Mouse (Mus musculus) mouse trophoblast stem cell (cell line): Measurements from ENCODE around the gene Entpd3.

ENCODE experiments used
- in situ Hi-C, 2 experiments: fragments of 300-500 bp; cut with MseI, MboI; formaldehyde crosslinking; loops; 2 replicates in 1 of 2; 3 replicates in 1 of 2; pipeline ENCODE4 v1.15.1; 2025

Entpd3 gene

GRCm38 (mm10) chr9:120539662-120540251, at the start of gene Entpd3:
Entpd3 (plus strand) TSS chr9:120539818.
- in situ Hi-C loops = no loop called here

DNA sequence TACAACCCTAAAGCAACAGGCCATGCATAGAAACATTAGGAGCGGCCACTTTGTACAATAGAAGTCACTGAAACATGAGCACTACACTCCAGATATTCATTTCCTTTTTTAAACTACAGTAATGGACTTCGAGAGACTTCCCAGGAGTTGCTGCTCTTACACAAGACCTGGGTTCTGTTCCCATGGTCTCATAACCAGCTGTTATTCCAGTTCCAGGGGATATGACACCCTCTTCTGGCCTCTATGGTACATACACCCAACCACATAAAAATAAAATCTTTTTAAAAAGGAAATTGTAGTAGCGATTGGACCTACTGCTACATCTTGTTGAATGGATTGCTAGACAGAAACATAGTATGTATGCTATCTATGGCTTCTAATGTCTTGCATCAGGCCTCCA, 48.1 kb upstream of the Entpd3 start:
- in situ Hi-C loops = loop anchor here in 1 of 2 experiments (5.0 kb wide), 1 partner anchor 54 kb away; no protein-coding TSS in a partner anchor

- in situ Hi-C loops = loop anchor here in 1 of 2 experiments (5.0 kb wide), 1 partner anchor 55 kb away; no protein-coding TSS in a partner anchor
Observed at GRCm38 (mm10) chr9:120492010-120492399, 47.6 kb upstream of the Entpd3 start, which contains the start of gene Eif1b. Eif1b (plus strand) TSS chr9:120492232.

DNA sequence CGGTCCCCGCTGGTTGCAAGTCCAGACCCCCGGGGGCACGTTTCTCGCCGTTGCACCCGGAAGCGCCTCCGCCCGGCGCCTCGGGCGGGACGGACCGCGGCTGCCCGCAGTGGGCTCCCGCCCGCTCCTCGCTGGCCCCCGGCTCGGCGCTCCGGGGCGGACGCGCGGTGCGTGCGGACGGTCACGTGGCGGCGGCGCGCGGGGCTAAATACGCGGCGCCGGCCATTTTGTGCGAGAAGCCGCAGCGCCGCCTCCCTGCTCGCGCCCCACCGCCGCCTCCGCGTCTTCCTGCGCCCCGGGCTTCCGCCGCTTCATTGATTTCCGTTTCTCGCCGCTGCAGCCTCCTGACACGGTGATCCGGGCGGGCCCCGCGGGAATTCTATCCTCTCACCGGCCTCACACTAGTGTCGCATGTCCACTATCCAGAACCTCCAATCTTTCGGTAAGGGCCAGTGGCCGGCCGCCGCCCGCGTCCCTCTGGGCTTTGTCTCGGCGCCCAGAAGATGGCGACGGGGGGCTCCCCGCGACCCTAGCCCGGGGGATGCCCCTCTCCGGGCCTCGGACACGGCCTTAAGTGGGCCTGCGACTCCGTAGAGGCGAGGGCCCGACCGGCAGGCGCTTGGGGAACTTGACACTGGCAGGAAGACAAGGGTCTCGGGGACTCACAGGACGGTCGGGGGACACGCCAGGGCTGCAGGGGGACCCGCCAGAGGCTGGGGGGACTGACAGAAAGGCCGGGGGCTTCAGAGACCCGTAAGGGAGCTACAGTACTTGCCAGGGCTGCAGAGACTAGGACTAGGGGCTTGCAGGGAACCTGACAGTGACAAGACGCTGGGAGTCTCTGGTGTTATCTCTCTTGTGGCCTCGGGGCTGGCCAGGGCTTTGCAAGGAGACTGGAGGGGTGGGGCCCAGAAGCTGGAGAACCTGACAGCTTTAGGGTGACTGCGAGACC, 46.9 kb upstream of the Entpd3 start:
- in situ Hi-C loops = loop anchor here in 1 of 2 experiments (5.0 kb wide), 1 partner anchor 55 kb away; no protein-coding TSS in a partner anchor

DNA sequence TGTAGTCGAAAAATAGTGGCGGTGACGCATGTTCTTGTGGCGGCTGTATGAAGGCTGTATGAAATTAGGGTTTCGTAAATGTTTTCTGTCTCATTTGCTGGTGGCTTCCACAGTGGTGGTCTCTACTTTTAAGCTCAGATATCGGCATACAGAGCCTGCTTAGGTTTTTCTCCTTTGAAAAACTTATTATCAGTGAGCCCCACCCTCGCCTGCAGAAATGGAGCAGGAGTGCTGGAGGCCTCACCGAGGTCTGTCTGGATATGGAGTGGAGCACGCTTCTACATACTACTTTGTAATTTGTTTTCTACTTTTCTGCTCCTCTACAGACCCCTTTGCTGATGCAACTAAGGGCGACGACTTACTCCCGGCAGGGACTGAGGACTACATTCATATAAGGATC, 45.8 kb upstream of the Entpd3 start:
- in situ Hi-C loops = loop anchor here in 1 of 2 experiments (5.0 kb wide), 1 partner anchor 56 kb away; no protein-coding TSS in a partner anchor

DNA sequence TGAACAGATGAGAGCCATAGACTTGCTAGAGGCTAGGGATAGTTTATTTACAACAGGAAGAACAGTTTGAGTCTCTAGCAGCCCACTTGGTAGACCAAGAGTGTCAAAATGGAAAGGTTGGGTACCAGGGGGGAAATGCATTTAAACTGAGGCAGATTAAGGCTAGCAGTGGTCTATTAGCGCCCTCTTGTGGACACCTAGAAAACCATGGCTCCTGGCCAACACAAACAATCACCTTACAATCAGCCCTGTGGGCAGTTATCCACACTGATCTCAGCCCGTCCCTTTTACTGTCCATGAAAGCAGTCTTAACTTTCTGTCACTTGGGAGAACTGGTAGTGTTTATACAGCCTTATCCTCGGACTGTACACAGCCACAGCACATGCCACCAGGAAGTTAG, 42.9 kb upstream of the Entpd3 start:
- in situ Hi-C loops = loop anchor here in 1 of 2 experiments (5.0 kb wide), 1 partner anchor 64 kb away; no protein-coding TSS in a partner anchor

- in situ Hi-C loops = loop anchor here in 1 of 2 experiments (5.0 kb wide), 1 partner anchor 66 kb away; no protein-coding TSS in a partner anchor
Observed at GRCm38 (mm10) chr9:120497983-120498382, 41.6 kb upstream of the Entpd3 start.

- in situ Hi-C loops = loop anchor here (5.0 kb wide), 3 partner anchors 66 to 91 kb away; partner anchors contain the start of gene Rpl14 (in 1 of the 2)
Observed at GRCm38 (mm10) chr9:120501191-120501902, 38.3 kb upstream of the Entpd3 start.

DNA sequence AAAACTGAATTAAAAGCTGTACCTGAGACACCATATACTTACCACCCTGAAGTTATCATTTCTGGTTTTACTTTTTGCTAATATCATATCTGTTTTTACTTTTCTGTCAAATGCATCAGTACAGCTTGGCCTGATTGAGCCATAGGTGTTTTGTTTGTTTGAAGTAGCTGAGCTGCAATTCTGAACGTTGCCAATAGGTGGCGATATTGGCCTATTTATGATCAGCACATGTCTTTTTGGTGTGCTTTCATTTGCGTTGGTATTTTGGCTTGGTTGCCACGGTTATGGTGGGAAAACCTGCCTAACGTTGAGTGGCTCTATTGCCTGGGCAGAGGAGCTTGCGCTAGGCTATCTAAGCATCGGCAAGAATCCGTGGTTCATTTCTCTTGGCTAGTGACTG, 37.6 kb upstream of the Entpd3 start:
- in situ Hi-C loops = loop anchor here (5.0 kb wide), 3 partner anchors 65 to 90 kb away; partner anchors contain the start of gene Rpl14 (in 1 of the 2)

- in situ Hi-C loops = loop anchor here (5.0 kb wide), 3 partner anchors 63 to 88 kb away; partner anchors contain the start of gene Rpl14 (in 1 of the 2)
Observed at GRCm38 (mm10) chr9:120504423-120504822, 35.2 kb upstream of the Entpd3 start.

GRCm38 (mm10) chr9:120511781-120512180, 27.8 kb upstream of the Entpd3 start:
- in situ Hi-C loops = no loop called here

- in situ Hi-C loops = no loop called here
Observed at GRCm38 (mm10) chr9:120516720-120517119, 22.9 kb upstream of the Entpd3 start.

GRCm38 (mm10) chr9:120518946-120519345, 20.7 kb upstream of the Entpd3 start:
- in situ Hi-C loops = no loop called here

GRCm38 (mm10) chr9:120519469-120520125, 20.0 kb upstream of the Entpd3 start:
- in situ Hi-C loops = no loop called here

DNA sequence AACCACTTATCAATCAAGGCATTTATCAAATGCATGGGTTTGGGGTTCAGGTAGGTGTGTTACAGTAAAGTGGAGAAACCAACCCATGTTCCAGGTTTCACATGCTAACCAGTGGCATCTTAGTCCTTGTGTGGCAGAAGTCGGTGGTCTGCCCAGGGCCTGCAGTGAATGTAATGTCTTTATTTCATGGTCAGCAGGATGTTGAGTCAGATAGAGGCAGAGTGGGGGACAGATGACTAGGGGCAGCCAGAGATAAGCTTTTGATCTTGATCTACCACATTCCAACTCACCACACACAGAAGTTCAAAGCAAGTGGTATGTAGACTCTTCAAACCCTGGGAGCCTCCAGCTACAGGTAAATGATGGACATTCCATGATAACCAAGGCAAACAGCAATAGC, 18.5 kb upstream of the Entpd3 start:
- in situ Hi-C loops = no loop called here

DNA sequence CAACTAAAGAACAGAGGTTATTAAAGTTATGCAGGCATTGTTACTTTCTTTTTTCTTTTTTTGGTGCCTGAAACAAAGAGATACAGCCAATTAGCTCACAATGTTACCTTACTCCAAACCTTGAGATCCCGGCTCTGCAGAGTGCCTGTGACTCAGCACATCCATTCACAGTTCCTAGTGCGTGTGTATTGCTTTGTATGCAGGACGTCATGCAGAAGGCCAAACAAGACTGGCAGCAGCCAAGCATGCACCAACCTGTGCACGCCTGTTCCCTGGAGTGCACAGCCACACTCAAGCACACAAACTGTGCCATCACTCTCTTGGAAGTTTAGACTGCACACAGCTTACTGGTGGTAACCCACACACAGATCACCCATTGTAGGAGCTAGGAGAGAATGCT, 12.3 kb upstream of the Entpd3 start:
- in situ Hi-C loops = no loop called here

DNA sequence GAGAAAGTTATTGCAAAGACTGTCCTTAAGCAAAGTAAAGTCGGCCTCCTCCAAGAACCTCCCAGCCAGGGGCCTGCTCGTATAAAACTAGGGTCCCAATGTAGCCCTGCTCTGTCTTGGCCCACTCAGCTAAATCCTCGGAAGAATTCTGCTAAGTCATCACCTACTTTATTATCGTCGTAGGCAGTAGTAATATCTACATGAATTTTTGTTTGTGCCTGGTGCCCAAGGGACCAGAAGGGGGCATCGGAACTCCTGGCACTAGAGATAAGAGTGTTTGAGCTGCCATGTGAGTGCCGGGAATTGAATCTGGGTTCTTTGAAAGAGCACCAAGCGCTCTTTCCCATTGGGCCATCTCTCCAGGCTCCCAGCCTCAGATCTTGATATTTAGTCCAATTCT, 11.7 kb upstream of the Entpd3 start:
- in situ Hi-C loops = no loop called here

DNA sequence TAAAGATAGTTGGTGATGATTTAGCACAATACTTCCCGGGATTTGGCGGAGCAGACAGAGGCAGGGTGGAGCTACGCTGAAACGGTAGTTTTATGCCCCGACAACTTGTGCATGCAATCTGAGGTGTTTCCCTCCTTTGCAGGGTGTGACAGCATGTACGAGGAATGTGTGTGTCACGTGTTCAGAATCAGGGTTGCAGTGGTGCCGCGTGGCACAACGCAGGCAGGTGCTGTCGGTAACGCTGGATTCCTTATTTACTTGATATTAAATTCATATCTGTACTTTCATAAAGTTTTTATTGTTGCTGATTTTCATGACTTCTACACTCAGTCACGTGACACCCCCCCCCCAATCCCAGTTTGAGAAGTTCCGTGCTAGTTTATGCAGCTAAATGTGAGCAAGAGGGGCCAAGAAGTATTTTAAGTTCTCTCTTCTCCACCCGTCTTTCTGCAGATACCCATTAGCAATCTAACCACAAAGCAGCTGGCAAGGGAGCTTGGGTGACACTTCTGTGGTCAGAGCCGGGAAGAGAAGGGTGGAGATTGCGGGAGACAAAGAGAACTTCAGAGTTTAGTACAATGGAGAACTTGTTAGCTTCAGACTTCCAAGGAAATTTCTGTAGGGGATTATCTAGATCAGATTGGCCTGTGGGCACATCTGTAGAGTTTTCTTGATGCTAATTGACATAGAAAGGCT, 10.7 kb upstream of the Entpd3 start:
- in situ Hi-C loops = no loop called here

GRCm38 (mm10) chr9:120530471-120530870, 9.1 kb upstream of the Entpd3 start:
- in situ Hi-C loops = no loop called here

DNA sequence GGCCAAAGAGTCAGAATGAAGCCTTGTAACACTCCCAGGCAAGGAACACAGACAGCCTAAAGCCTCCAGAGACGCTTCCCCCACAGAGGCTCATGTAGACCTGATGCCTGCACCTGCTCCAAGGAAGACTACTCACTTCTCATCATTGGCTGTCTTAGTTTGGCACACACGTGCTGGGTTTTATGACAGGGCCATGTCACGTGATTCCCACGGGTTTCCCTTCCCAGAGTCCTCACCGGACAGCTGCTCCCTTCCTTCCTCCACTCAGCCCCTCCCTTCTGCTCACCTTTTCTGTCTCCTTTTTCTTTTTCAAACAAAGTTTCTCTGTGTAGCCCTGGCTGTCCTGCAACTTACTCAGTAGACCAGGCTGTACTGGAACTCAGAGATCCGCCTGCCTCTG, 7.6 kb upstream of the Entpd3 start:
- in situ Hi-C loops = no loop called here
